Mouse (Mus musculus) c-Kit-positive CD71-positive TER-119-positive erythroid progenitor cells, embryonic 14.5 days (primary cell): ENCODE results near the gene Slc25a41.
"Not testable (repeated sequence)": the region's sequence is repeated elsewhere in the genome, so short reads cannot be mapped to it uniquely, and the experiment has no call there.

Experiments used
- DNase-seq: peaks from one replicate; pipeline ENCODE4 v3.0.0-alpha.2; 2013; ENCODE audit warnings: low spot score

Gene Slc25a41

DNA sequence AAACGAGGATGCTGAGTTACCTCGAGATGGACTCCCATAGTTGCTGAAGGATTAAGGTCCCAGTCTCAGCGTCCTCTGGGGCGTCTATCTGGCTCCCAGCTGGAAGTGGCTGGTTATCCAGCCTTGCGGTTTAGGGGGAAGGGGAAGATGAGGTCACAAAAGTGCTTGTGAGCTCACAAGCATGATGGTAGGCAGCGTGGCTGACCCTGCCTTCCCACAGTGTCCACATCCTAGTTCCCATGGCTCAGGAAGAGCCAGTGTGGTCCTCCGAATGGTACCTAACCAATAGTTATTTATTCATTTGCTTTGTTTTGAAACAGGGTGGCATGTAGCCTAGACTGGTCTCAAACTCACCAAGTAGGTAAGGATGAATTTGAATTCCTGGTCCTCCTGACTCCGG lies at the start of gene Slc25a41:
TSS of gene Slc25a41 (minus strand) at position 101 of the 400 bp plus-strand sequence.
- DNase-seq: no peak

DNA sequence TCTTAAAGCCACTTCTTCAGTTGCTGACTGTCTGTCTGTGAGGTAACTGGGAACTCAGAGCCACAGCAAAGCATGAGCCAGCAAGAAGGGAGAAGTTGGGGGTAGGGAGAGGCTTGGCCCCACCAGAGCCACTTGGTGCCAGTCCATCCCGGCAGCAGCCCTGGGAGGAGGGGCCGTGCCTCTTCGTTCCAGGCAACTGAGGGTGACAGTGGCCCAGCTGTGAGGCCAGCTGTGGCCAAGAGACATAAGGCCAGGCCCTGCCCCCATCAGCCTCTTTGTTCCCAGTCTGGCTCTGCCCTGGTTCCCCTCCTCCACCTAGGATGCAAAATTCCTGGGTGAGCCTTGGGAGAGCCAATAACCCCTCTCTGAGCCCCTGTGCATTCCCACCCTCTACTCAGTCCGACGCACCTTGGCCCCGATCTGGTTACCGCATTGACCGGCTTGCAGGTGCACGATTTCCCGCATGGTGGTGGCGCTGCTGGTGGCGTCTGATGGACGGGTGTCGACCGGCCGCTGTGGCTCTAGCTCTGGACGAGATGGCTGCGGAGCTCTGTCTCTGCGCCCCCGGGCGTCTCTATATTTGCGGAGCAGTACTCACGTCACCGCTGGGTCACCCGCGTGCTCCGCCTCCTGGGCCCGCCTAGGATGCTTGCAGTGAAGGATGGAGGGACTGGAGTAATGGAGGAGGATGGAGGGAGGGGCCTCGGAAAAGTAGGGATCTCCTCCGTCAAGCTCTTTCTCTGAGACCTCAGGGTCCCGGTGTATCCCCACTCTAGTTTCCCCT lies 45.8 kb upstream of the Slc25a41 start, which contains the start of gene Tubb4a:
TSS of gene Tubb4a (minus strand) at position 734 of the 784 bp plus-strand sequence.
- no peak for DNase-seq

GRCm38 (mm10) chr17:57085970-57086757 lies 44.7 kb upstream of the Slc25a41 start:
- no peak for DNase-seq

DNA sequence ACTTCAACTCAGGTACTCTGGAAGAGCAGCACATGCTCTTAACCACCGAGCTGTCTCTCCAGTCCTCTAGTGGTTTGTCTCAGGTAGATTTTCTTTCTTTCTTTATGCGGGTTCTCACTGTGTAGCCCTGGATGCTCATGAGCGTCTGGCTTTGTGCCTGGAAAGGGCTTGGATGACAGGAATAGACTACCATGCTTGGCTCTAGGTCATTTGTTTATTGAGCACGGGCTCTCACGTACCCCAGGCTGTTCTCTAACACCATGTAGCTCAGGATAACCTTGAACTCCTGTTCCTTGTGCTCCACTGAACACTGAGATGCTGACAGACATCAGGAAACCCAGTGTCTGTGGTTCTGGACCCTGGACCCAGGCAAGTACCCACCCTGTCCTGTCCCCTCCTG lies 41.0 kb upstream of the Slc25a41 start:
- DNase-seq: no peak

- DNase-seq: no peak
Observed at GRCm38 (mm10) chr17:57081234-57081842, 39.9 kb upstream of the Slc25a41 start.

- no peak for DNase-seq
Observed at GRCm38 (mm10) chr17:57079919-57080318, 38.5 kb upstream of the Slc25a41 start.

DNA sequence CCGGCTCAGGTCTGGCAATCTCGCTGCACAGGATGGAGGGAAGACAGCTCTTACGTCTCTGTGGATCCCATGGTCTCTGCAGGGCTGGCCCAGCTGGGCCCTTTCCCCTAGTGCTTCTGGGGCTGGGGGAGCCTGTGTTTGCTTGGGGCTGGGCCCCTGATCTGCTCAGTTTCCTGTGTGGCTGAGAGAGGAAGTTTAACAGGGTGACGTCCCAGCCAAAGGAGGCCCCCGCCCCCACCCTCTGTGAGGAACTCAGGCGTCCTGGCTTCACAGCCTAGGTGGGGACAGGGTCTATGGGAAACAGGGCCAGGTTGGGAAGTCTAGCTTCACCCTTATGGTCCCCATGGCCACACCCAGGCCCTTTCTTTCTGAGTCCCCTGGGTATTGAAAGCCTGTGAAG lies 36.9 kb upstream of the Slc25a41 start, which contains the start of gene Dennd1c:
TSS of gene Dennd1c (minus strand) at position 179 of the 400 bp plus-strand sequence.
- no peak for DNase-seq

DNA sequence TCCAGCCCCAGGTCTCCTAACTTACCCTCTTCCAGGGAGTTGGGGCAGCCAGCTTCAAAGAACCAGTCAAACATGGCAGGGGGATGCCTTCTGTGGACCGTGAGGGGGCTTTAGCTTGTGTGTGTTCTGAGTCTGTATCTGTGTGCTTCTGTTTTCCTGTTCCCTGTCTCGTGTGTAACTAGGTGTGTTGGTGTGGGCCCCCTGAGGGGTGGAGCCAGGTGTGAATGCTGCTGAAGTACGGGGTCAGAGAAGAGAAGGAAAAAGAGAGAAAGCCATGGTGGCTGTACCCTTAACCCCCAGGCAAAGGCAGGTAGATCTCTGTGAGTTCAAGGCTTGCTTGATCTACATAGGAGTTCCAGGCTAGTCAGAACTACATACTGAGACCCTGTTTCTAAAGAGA lies 35.5 kb upstream of the Slc25a41 start:
- no peak for DNase-seq

DNA sequence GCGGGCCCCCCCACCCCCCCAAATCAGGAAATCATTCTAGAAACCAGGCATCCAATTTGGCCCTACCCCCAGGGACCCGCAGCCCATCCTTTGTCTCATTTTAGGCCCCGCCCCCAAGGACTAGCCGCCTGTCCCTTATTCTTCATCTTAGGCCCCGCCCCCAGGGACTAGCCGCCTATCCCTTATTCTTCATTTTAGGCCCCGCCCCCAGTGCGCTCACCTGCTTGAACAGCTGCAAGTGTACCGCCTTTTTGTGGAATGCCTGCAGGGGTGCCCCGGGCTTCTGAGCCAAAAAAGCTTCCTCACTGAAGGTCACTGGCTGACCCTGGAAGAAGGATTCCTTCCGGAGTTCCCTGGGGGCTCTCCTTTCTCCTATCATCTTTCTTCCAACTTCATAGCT lies 29.2 kb upstream of the Slc25a41 start:
- no peak for DNase-seq

GRCm38 (mm10) chr17:57070272-57070671 lies 28.8 kb upstream of the Slc25a41 start:
- no peak for DNase-seq

DNA sequence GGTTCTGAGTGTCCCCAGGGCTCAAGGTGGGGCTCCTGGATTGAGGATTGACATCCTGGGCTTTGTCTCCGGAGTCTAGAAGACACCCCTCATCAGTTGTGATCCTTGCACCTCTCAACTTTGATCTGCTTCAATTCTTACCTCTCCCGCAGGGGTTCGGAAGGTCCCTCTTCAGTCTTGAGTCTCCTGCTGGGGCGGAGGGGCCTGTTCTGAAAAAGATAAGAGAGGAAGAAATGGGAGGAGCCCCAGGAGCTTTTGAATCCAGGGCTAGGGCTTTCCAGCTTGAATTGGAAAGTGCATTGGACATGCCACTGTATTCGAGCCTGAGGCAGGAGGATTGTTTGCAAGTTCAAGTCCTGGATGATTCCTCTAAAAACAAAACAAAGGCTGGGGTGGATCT lies 25.5 kb upstream of the Slc25a41 start:
- peak; percentile 27 for DNase-seq

DNA sequence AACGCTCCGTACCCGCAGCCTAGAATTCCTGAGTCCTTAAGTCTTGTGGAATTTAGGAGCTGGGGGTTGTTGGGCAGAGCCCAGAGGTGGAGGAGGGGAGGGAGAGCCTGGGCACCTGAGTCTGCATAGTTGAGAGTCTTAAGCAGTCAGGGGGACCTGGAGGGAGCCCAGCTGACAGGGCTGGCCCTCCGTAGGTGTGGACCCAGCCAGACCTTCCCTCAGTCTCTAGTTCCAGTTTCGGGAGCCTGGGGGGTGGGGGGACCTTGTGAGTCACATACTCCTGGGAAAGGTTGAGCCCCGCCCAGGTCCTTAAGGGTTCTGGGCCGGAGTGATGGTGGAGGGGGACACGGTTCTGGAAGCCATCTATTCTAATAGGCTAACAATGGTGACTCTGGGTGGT lies 21.6 kb upstream of the Slc25a41 start:
- no peak for DNase-seq

DNA sequence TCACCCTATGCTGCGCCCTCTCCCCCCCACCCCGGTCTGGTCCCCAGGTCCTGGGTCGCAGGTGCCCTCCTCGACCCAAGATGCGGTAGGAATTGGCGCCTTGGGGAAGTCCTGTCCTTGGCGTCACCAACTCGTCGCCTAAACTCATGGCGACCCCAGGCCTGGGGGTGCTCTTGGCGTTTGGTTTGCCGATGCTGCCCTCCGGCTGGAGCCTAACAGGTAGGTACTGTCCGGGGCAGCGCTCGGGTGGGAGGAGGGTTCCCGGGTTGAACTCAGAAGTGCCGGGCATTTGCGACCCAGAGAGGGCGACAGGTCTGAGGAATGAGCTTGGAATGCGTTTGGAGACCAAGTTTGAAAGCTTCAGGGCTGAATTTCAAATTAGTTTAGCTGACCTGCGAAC lies 21.1 kb upstream of the Slc25a41 start:
- DNase-seq: no peak

DNA sequence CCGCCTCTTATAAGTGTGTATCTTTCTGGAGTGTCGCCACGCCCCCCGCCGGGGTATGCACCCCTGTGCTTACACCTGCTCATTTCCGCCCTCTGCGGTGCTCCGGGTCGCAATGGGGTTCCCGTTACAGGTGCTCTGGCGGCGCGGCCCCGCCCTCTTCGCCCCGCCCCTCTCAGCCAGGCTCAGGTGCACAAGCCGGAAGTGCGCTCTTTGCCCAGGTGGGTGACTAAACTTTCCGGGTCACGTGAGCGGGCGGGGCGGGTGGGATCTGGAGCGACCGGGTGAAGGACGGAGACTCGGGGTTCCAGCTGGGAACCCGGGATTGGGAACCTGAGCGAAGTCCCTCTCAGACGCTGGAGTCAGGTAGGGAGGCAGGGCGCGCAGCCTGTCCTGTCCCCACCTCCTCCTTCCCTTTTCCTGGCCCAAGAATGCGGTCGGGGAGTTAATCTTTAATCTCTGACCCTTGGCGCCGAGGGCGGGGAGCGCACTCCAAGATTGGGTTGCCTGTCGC lies 20.6 kb upstream of the Slc25a41 start:
- no peak for DNase-seq

- no peak for DNase-seq
Observed at GRCm38 (mm10) chr17:57061069-57061468, 19.6 kb upstream of the Slc25a41 start.

GRCm38 (mm10) chr17:57060231-57060801 lies 18.9 kb upstream of the Slc25a41 start:
- DNase-seq: peak; percentile 94

GRCm38 (mm10) chr17:57059486-57059977 lies 18.1 kb upstream of the Slc25a41 start, which contains the start of gene Slc25a23:
Gene Slc25a23, minus strand, starts transcription at chr17:57059863.
- DNase-seq: peak; percentile 21

DNA sequence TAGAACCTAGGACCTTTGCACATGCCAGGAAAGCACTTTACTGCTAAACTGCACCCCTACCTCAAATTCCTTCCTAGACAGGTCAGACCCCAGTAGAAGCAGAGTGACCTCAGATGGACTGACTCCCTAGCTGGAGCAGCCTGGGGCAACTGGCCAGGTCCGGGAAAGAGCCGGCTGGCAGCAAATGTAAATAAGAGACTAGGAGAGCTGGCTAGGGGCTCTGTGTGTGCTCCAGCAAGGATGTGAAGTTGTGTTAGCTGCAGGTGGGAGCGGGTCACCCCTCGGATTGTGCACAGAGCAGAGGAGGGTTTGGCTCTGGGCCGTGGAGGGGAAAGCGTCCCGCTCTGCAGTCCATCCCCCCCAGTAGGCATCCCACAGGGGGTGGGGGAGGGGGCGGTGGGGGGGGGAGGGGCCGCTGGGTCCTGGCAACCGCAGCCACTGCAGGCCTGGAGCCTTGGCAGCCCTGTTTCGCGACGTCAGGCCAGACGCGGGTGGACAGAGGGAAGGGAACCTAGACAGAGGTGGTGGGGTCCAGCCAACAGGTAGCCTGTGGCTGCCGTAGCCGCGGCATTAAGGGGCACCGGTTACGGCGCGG lies 17.5 kb upstream of the Slc25a41 start, which contains the start of gene Crb3:
TSS of gene Crb3 (plus strand) at position 215 of the 595 bp plus-strand sequence.
- DNase-seq: no peak

DNA sequence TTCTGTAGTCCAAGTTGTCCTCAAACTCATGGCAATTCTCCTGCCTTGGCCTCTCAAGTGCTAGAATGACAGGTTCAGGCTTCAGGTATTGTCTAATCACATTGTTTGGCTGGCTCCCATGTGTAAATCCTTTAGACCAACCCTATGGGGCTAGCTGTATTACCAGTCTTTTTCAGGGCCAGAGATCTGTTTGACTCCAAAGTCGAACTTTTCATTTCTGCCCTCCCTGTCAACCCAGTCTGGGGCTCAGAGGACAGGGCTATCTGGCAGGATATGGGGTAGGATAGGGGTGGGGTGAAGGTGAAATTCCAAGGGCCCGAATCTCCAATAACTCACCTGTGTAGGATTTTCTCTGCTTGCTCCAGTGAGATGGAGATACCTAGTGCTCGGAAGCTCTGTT lies 14.8 kb upstream of the Slc25a41 start:
- DNase-seq: no peak

DNA sequence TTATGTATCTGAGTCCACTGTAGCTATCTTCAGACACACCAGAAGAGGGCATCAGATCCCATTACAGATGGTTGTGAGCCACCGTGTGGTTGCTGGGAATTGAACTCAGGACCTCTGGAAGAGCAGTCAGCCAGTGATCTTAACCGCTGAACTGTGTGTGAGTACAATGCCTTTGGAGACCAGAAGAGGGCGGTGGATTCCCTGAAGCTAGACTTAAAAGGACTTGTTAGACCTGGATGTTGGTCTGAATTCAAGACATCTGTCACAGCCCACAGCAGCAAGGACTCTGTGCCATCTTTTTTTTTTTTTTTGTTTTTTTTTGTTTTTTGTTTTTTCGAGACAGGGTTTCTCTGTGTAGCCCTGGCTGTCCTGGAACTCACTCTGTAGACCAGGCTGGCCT lies 10.2 kb upstream of the Slc25a41 start:
- not testable (repeated sequence) for DNase-seq

- DNase-seq: no peak
Observed at GRCm38 (mm10) chr17:57048816-57049215, 7.4 kb upstream of the Slc25a41 start.
